15 mouse cellular contexts compared by ENCODE assay signal in genomic region chr11:3684723-3685430, GRCm38 (mm10). TPM values are rescaled to one million over a fixed set of nuclear protein-coding genes. Genes with fewer than 3 reads are reported as not detected.
A peak's percentile ranks its signal among the peaks of the same experiment; 100 is the strongest.
DNase-seq lines count a peak whose midpoint lies in the region; ATAC-seq lines count a peak whose summit lies in the region.
"Had no signal": no experiment of that assay in that cellular context is flagged by ENCODE, and none has a peak within 500 bp of the region (broad histone marks: within the 10 kb centered on the region; RNA-seq: fewer than 3 reads in every experiment).

No protein-coding gene starts in this region.

- peak; percentile 45 to 52 for DNase-seq in cerebellum, adult 18-20 months
- peak; percentile 25 for DNase-seq in right cerebral cortex, postnatal 14 days
- DNase-seq in right cerebral cortex, postnatal 4 days: no peak
- DNase-seq in cerebellum, postnatal 14 days: peak; percentile 54 to 70
- DNase-seq in forebrain, embryonic 11.5 days (ENCODE audit: low spot score): no peak
- DNase-seq: gastrocnemius, adult 2 months; lung, postnatal 4 days; thymus, postnatal 25 days had no signal

- H3K4me3 ChIP-seq in intestine, embryonic 16.5 days (ENCODE audit: low read length): no peak overlapping the region
- no peak overlapping the region for H3K4me3 ChIP-seq in forebrain, embryonic 11.5 days (ENCODE audit: low read depth, low read length)
- H3K4me3 ChIP-seq: forebrain, embryonic 15.5 days; gastrocnemius, adult 2 months; hindbrain, embryonic 12.5 days; limb, embryonic 13.5 days; liver, embryonic 15.5 days had no signal

- H3K4me1 ChIP-seq in intestine, embryonic 16.5 days (ENCODE audit: control insufficient read depth, insufficient read depth, low read length): no peaks in the 10 kb centered on the region
- no peaks in the 10 kb centered on the region for H3K4me1 ChIP-seq in forebrain, embryonic 11.5 days (replicated peaks; ENCODE audit: control insufficient read depth, insufficient read depth, low read length)
- H3K4me1 ChIP-seq: forebrain, embryonic 15.5 days; hindbrain, embryonic 12.5 days; limb, embryonic 13.5 days; liver, embryonic 15.5 days had no signal

- H3K27ac ChIP-seq in intestine, embryonic 16.5 days (ENCODE audit: low read length): no peak overlapping the region
- no peak overlapping the region for H3K27ac ChIP-seq in forebrain, embryonic 11.5 days (ENCODE audit: low read depth, low read length)
- H3K27ac ChIP-seq: forebrain, embryonic 15.5 days; gastrocnemius, adult 2 months; hindbrain, embryonic 12.5 days; limb, embryonic 13.5 days; liver, embryonic 15.5 days had no signal

- H3K9ac ChIP-seq in intestine, embryonic 16.5 days (ENCODE audit: low read depth, low read length): no peak overlapping the region
- no peak overlapping the region for H3K9ac ChIP-seq in forebrain, embryonic 11.5 days (ENCODE audit: low read length)
- H3K9ac ChIP-seq: forebrain, embryonic 15.5 days; hindbrain, embryonic 12.5 days; limb, embryonic 13.5 days; liver, embryonic 15.5 days had no signal

- peaks cover 28% of the 10 kb centered on the region for H3K36me3 ChIP-seq in intestine, embryonic 16.5 days (ENCODE audit: control insufficient read depth, insufficient read depth, low read length)
- peaks cover 16% of the 10 kb centered on the region for H3K36me3 ChIP-seq in forebrain, embryonic 11.5 days (ENCODE audit: control insufficient read depth, insufficient read depth, low read length)

- no peak overlapping the region for H3K4me2 ChIP-seq in intestine, embryonic 16.5 days (ENCODE audit: low read depth, low read length)
- no peak overlapping the region for H3K4me2 ChIP-seq in forebrain, embryonic 11.5 days (ENCODE audit: low read depth, low read length, severe bottlenecking)
- H3K4me2 ChIP-seq: forebrain, embryonic 15.5 days; hindbrain, embryonic 12.5 days; limb, embryonic 13.5 days; liver, embryonic 15.5 days; midbrain, embryonic 11.5 days had no signal

- no peaks in the 10 kb centered on the region for H3K9me3 ChIP-seq in intestine, embryonic 16.5 days (ENCODE audit: control insufficient read depth, low read length)
- H3K9me3 ChIP-seq in forebrain, embryonic 11.5 days (ENCODE audit: control insufficient read depth, low read length): no peaks in the 10 kb centered on the region
- H3K9me3 ChIP-seq: forebrain, embryonic 15.5 days; hindbrain, embryonic 12.5 days; limb, embryonic 13.5 days; liver, embryonic 15.5 days had no signal

- 89% methylated on average over 5 of the region's 5 CpGs for WGBS in intestine, embryonic 16.5 days
- 90% methylated on average over 5 of the region's 5 CpGs for WGBS in forebrain, embryonic 11.5 days

- no peak for ATAC-seq in cerebellum, adult (ENCODE audit: insufficient number of reproducible peaks, low FRiP score, low TSS enrichment)
- ATAC-seq in intestine, embryonic 16.5 days: no peak
- no peak for ATAC-seq in forebrain, embryonic 11.5 days (replicated peaks; ENCODE audit: low FRiP score)
- ATAC-seq: forebrain, embryonic 15.5 days had no signal

- H3K27me3 ChIP-seq in intestine, embryonic 16.5 days (replicated peaks; ENCODE audit: control insufficient read depth, insufficient read depth, low read length): no peaks in the 10 kb centered on the region
- H3K27me3 ChIP-seq in forebrain, embryonic 11.5 days (ENCODE audit: control insufficient read depth, insufficient read depth, low read length): no peaks in the 10 kb centered on the region
- H3K27me3 ChIP-seq: forebrain, embryonic 15.5 days; hindbrain, embryonic 12.5 days; limb, embryonic 13.5 days; liver, embryonic 15.5 days had no signal

RNA-seq across cellular contexts. Expression of gene Morc2a, which starts 35.9 kb away (rescaled TPM):
- polyA plus RNA-seq in intestine, embryonic 16.5 days (2015; fragmentation: Nextera tagmentation; extraction: Ambion mirVana): 17.1 and 18.1 TPM in 2 replicates
- polyA plus RNA-seq in forebrain, embryonic 11.5 days (2014; fragmentation: Nextera tagmentation; extraction: Ambion mirVana): 33.4 and 33.9 TPM in 2 replicates

Comparison
In these comparisons a context has a peak if more than half of its experiments do, and no peak if none do; other contexts are left out.
1. DNase-seq: peak in cerebellum, adult 18-20 months (2 of 2), right cerebral cortex, postnatal 14 days (single experiment) and cerebellum, postnatal 14 days (2 of 2); none in right cerebral cortex, postnatal 4 days (single experiment) and forebrain, embryonic 11.5 days (single experiment).